Mouse (Mus musculus) myocyte (in vitro differentiated cells): ENCODE measurements at regions not wholly inside any gene's neighbourhood (a gene's known extent, or its start where the extent isn't known, plus 50 kb on each side); places are given as distances from the start of the nearest gene placed in this dataset.
A peak's percentile ranks its signal among the peaks of the same experiment; 100 is the strongest.

ENCODE experiments used
- H3K27me3 ChIP-seq: one replicate; pipeline ENCODE4 v1.6.1; 2011; ENCODE audit not compliant: control insufficient read depth, insufficient read depth, insufficient read length
- H3K36me3 ChIP-seq: one replicate; pipeline ENCODE4 v1.6.1; 2011; ENCODE audit not compliant: control insufficient read depth, insufficient read depth
- H3K4me2 ChIP-seq: one replicate; pipeline ENCODE4 v1.6.1; 2011; ENCODE audit warnings: low read depth, control low read depth
- H3K4me3 ChIP-seq: one replicate; pipeline ENCODE4 v1.5.1; 2011; ENCODE audit warnings: mild to moderate bottlenecking, control low read depth, moderate library complexity
- H3K79me2 ChIP-seq: one replicate; pipeline ENCODE4 v1.6.1; 2011; ENCODE audit not compliant: control insufficient read depth, insufficient read depth
- H3ac ChIP-seq: one replicate; pipeline ENCODE4 v1.6.1; 2011; ENCODE audit not compliant: control insufficient read depth, insufficient read length
- CEBPB ChIP-seq: IDR thresholded peaks from 2 replicates; pipeline ENCODE4 v1.6.1; 2011; ENCODE audit warnings: mild to moderate bottlenecking, moderate library complexity; ENCODE audit not compliant: poor library complexity, insufficient read depth, severe bottlenecking
- E2F4 ChIP-seq: IDR thresholded peaks from one replicate; pipeline ENCODE4 v1.6.1; 2011; ENCODE audit warnings: mild to moderate bottlenecking, control low read depth, moderate library complexity; ENCODE audit not compliant: insufficient read depth
- MAX ChIP-seq: IDR thresholded peaks from one replicate; pipeline ENCODE4 v1.6.1; 2011; ENCODE audit warnings: low read depth, mild to moderate bottlenecking, control low read depth
- MYOD1 ChIP-seq, 3 experiments: IDR thresholded peaks; one replicate each; pipeline ENCODE4 v1.6.1; 2011; ENCODE audit warnings: control low read depth in 2 of 3, low read depth in 2 of 3, mild to moderate bottlenecking in 2 of 3, moderate library complexity in 1 of 3; ENCODE audit not compliant: insufficient read length in 2 of 3, control insufficient read depth in 1 of 3
- MYOG ChIP-seq, 3 experiments: IDR thresholded peaks; one replicate each; pipeline ENCODE4 v1.6.1; 2011; ENCODE audit warnings: control low read depth in 2 of 3, low read depth in 2 of 3, mild to moderate bottlenecking in 2 of 3; ENCODE audit not compliant: insufficient read length in 2 of 3, control insufficient read depth in 1 of 3, insufficient read depth in 1 of 3
- POLR2A ChIP-seq: IDR thresholded peaks from one replicate; pipeline ENCODE4 v1.6.1; 2011; ENCODE audit warnings: low read depth, mild to moderate bottlenecking, control low read depth, moderate library complexity; ENCODE audit not compliant: insufficient read length
- POLR2AphosphoS2 ChIP-seq: IDR thresholded peaks from one replicate; pipeline ENCODE4 v1.6.1; 2011; ENCODE audit warnings: low read depth, control low read depth; ENCODE audit not compliant: insufficient read length
- REST ChIP-seq: IDR thresholded peaks from one replicate; pipeline ENCODE4 v1.6.1; 2011; ENCODE audit warnings: mild to moderate bottlenecking, control low read depth, moderate library complexity; ENCODE audit not compliant: insufficient read depth, insufficient read length
- SRF ChIP-seq: IDR thresholded peaks from one replicate; pipeline ENCODE4 v1.6.1; 2011; ENCODE audit warnings: low read depth; ENCODE audit not compliant: control insufficient read depth, insufficient read length
- TCF12 ChIP-seq: IDR thresholded peaks from one replicate; pipeline ENCODE4 v1.6.1; 2011; ENCODE audit warnings: mild to moderate bottlenecking, control low read depth; ENCODE audit not compliant: poor library complexity, insufficient read depth, severe bottlenecking
- TCF3 ChIP-seq: IDR thresholded peaks from one replicate; pipeline ENCODE4 v1.6.1; 2011; ENCODE audit warnings: low read depth, control low read depth; ENCODE audit not compliant: insufficient read length
- USF1 ChIP-seq: IDR thresholded peaks from one replicate; pipeline ENCODE4 v1.6.1; 2011; ENCODE audit warnings: low read depth, mild to moderate bottlenecking, control low read depth, moderate library complexity

GRCm38 (mm10) chrX:166971721-166972120 lies 237.4 kb downstream of the Tmsb4x start:
- Histone ChIP-seq H3K4me3 (no peak overlapping the region), H3K79me2 (no peaks in the 10 kb centered on the region), H3ac (no peak overlapping the region), H3K4me2 (no peak overlapping the region), H3K36me3 (no peaks in the 10 kb centered on the region), H3K27me3 (no peaks in the 10 kb centered on the region)
- TF ChIP-seq REST (no peak), CEBPB (no peak), MYOD1 (IDR thresholded peaks at IDR 0.05; ENCODE audit: control insufficient read depth in 1 of 3, insufficient read length in 2 of 3, low read depth in 2 of 3) (peak in 1 of 3 experiments; percentile 17), SRF (no peak), MYOG (IDR thresholded peaks at IDR 0.05; ENCODE audit: control insufficient read depth in 1 of 3, insufficient read depth in 1 of 3, insufficient read length in 2 of 3, low read depth in 2 of 3) (peak in 1 of 3 experiments; percentile 1)

- Histone ChIP-seq H3K27me3 (no peaks in the 10 kb centered on the region), H3K79me2 (no peaks in the 10 kb centered on the region), H3K4me2 (no peak overlapping the region), H3K36me3 (no peaks in the 10 kb centered on the region), H3ac (no peak overlapping the region), H3K4me3 (no peak overlapping the region)
- TF ChIP-seq MYOG (IDR thresholded peaks at IDR 0.05; ENCODE audit: control insufficient read depth in 1 of 3, insufficient read depth in 1 of 3, insufficient read length in 2 of 3, low read depth in 2 of 3) (no peak), TCF12 (no peak)
These were observed 244.2 kb downstream of the Tmsb4x start for GRCm38 (mm10) chrX:166964656-166965582.

- no peaks in the 10 kb centered on the region for H3K79me2 ChIP-seq
- no peak overlapping the region for H3ac ChIP-seq
- no peak for TF ChIP-seq MYOD1 (IDR thresholded peaks at IDR 0.05; ENCODE audit: control insufficient read depth in 1 of 3, insufficient read length in 2 of 3, low read depth in 2 of 3)
- TF ChIP-seq E2F4 = no peak
- no peak for TF ChIP-seq CEBPB
- TF ChIP-seq SRF = no peak
- H3K4me3 ChIP-seq = no peak overlapping the region
- H3K36me3 ChIP-seq = no peaks in the 10 kb centered on the region
- H3K4me2 ChIP-seq = no peak overlapping the region
- H3K27me3 ChIP-seq = no peaks in the 10 kb centered on the region
These were observed 256.5 kb downstream of the Tmsb4x start for GRCm38 (mm10) chrX:166952528-166953189.

GRCm38 (mm10) chrX:166951011-166951410 lies 258.1 kb downstream of the Tmsb4x start:
- no peak for TF ChIP-seq POLR2A
- no peak for TF ChIP-seq E2F4
- TF ChIP-seq POLR2AphosphoS2 = no peak
- no peak for TF ChIP-seq CEBPB
- no peak for TF ChIP-seq TCF3
- TF ChIP-seq MAX = no peak
- no peak for TF ChIP-seq SRF
- TF ChIP-seq MYOG (IDR thresholded peaks at IDR 0.05; ENCODE audit: control insufficient read depth in 1 of 3, insufficient read depth in 1 of 3, insufficient read length in 2 of 3, low read depth in 2 of 3) = no peak
- TF ChIP-seq TCF12 = no peak
- TF ChIP-seq USF1 = no peak
- no peak for TF ChIP-seq MYOD1 (IDR thresholded peaks at IDR 0.05; ENCODE audit: control insufficient read depth in 1 of 3, insufficient read length in 2 of 3, low read depth in 2 of 3)
- TF ChIP-seq REST = no peak

GRCm38 (mm10) chrX:166945915-166946314 lies 263.2 kb downstream of the Tmsb4x start:
- Histone ChIP-seq H3K4me2 (no peak overlapping the region), H3ac (no peak overlapping the region), H3K79me2 (no peaks in the 10 kb centered on the region), H3K27me3 (no peaks in the 10 kb centered on the region), H3K36me3 (no peaks in the 10 kb centered on the region), H3K4me3 (no peak overlapping the region)
- TF ChIP-seq POLR2AphosphoS2 (no peak), E2F4 (no peak)

More at GRCm38 (mm10) chrX:166951011-166951410, 258.1 kb downstream of the Tmsb4x start:
- Histone ChIP-seq H3ac (no peak overlapping the region), H3K4me3 (no peak overlapping the region), H3K36me3 (no peaks in the 10 kb centered on the region), H3K27me3 (no peaks in the 10 kb centered on the region), H3K79me2 (no peaks in the 10 kb centered on the region), H3K4me2 (no peak overlapping the region)
